Mouse (Mus musculus): ENCODE measurements around the gene Rhoj.

GRCm38 (mm10) chr12:75376126-75376525, 68.0 kb downstream of the Rhoj start:
- TF ChIP-seq CTCF (IDR thresholded peaks at IDR 0.05; ENCODE audit: extremely low read depth, insufficient read length, insufficient replicate concordance, low read depth, low read length) (no peak), POLR2A (IDR thresholded peaks at IDR 0.05; ENCODE audit: low read depth, low read length) (no peak)
